Mouse (Mus musculus) intestine, embryonic 14.5 days (tissue): ENCODE results near the gene Ntn3. TPM values are rescaled to one million over a fixed set of nuclear protein-coding genes. Genes with fewer than 3 reads are reported as not detected.

ENCODE experiments used
- ATAC-seq: fragments of 200-750 bp; cut with Nextera tagmentation; replicated peaks from 2 replicates; pipeline ENCODE4 v1.8.0; 2017; ENCODE audit warnings: low read depth, moderate number of reproducible peaks, moderate TSS enrichment, moderate library complexity; ENCODE audit not compliant: low FRiP score, low TSS enrichment
- DNase-seq: peaks from one replicate; pipeline ENCODE4 v3.0.0-alpha.2; 2018; ENCODE audit warnings: low spot score
- H3K27ac ChIP-seq: fragments of 300-500 bp; sonication (generic); 2 replicates; pipeline ENCODE4 v1.5.1; 2014; ENCODE audit warnings: low read depth, mild to moderate bottlenecking, control low read depth
- H3K27me3 ChIP-seq: fragments of 300-500 bp; sonication (generic); replicated peaks from 2 replicates; pipeline ENCODE4 v1.6.1; 2014; ENCODE audit warnings: low read length, control low read depth; ENCODE audit not compliant: control insufficient read depth, insufficient read depth
- H3K36me3 ChIP-seq: fragments of 300-500 bp; sonication (generic); 2 replicates; pipeline ENCODE4 v1.6.1; 2014; ENCODE audit warnings: low read length, control low read depth; ENCODE audit not compliant: control insufficient read depth, insufficient read depth
- H3K4me1 ChIP-seq: fragments of 300-500 bp; sonication (generic); replicated peaks from 2 replicates; pipeline ENCODE4 v1.6.1; 2014; ENCODE audit warnings: low read length, control low read depth, mixed read lengths; ENCODE audit not compliant: control insufficient read depth, insufficient read depth
- H3K4me2 ChIP-seq: fragments of 300-500 bp; sonication (generic); 2 replicates; pipeline ENCODE4 v1.6.1; 2014; ENCODE audit warnings: low read length
- H3K4me3 ChIP-seq: fragments of 300-500 bp; sonication (generic); 2 replicates; pipeline ENCODE4 v1.5.1; 2014; ENCODE audit warnings: low read depth, low read length, control low read depth, mixed read lengths
- H3K9ac ChIP-seq: fragments of 300-500 bp; sonication (generic); 2 replicates; pipeline ENCODE4 v1.6.1; 2014; ENCODE audit warnings: mild to moderate bottlenecking, low read length
- H3K9me3 ChIP-seq: fragments of 300-500 bp; sonication (generic); 2 replicates; pipeline ENCODE4 v1.6.1; 2016; ENCODE audit warnings: low read length, control low read depth; ENCODE audit not compliant: control insufficient read depth
- WGBS: fragments of 180-500 bp; shearing (Covaris S2); extraction: QIAGEN DNeasy Blood & Tissue Kit; methylation state at CpG from one replicate; pipeline ENCODE4 v1.1.7; 2014; 5-methylcytosine and 5-hydroxymethylcytosine counted together
- polyA plus RNA-seq: library from polyadenylated mRNA; unstranded; fragments of >200 nt; fragmentation: Nextera tagmentation; extraction: Ambion mirVana; gene quantifications from 2 replicates; pipeline ENCODE4 v1.2.1, GENCODE M21; 2014

Ntn3 gene
- polyA plus RNA-seq, 1 experiment from 2014 or later = 7.8 TPM

- no peak for DNase-seq
- no peak for ATAC-seq
- Histone ChIP-seq H3K27ac (no peak overlapping the region), H3K9ac (no peak overlapping the region), H3K9me3 (no peaks in the 10 kb centered on the region), H3K36me3 (peaks cover 99% of the 10 kb centered on the region), H3K4me3 (no peak overlapping the region), H3K4me2 (no peak overlapping the region), H3K27me3 (no peaks in the 10 kb centered on the region), H3K4me1 (no peaks in the 10 kb centered on the region)
- WGBS = 96% methylated on average over 7 of the region's 7 CpGs
Measured at GRCm38 (mm10) chr17:24236921-24237320, 27.6 kb upstream of the Ntn3 start.

- 92% methylated on average over 1 of the region's 1 CpGs for WGBS
- Histone ChIP-seq H3K4me1 (no peaks in the 10 kb centered on the region), H3K27me3 (no peaks in the 10 kb centered on the region), H3K36me3 (peaks cover 98% of the 10 kb centered on the region), H3K9me3 (no peaks in the 10 kb centered on the region), H3K27ac (no peak overlapping the region), H3K4me2 (no peak overlapping the region), H3K4me3 (no peak overlapping the region), H3K9ac (no peak overlapping the region)
- ATAC-seq (no peak), DNase-seq (no peak)
Measured at GRCm38 (mm10) chr17:24236479-24236878, 27.1 kb upstream of the Ntn3 start.

GRCm38 (mm10) chr17:24227941-24228340, 18.6 kb upstream of the Ntn3 start:
- Histone ChIP-seq H3K27ac (no peak overlapping the region), H3K9ac (no peak overlapping the region), H3K36me3 (peaks cover 98% of the 10 kb centered on the region), H3K4me2 (no peak overlapping the region), H3K9me3 (no peaks in the 10 kb centered on the region), H3K27me3 (no peaks in the 10 kb centered on the region), H3K4me3 (no peak overlapping the region), H3K4me1 (no peaks in the 10 kb centered on the region)
- no peak for DNase-seq
- no peak for ATAC-seq
- 77% methylated on average over 7 of the region's 7 CpGs for WGBS

- no peaks in the 10 kb centered on the region for H3K4me1 ChIP-seq
- H3K4me2 ChIP-seq = no peak overlapping the region
- H3K9ac ChIP-seq = no peak overlapping the region
- H3K36me3 ChIP-seq = peaks cover 90% of the 10 kb centered on the region
- H3K9me3 ChIP-seq = no peaks in the 10 kb centered on the region
- no peaks in the 10 kb centered on the region for H3K27me3 ChIP-seq
- no peak overlapping the region for H3K4me3 ChIP-seq
- ATAC-seq (no peak), DNase-seq (no peak)
- 94% methylated on average over 8 of the region's 8 CpGs for WGBS
- no peak overlapping the region for H3K27ac ChIP-seq
Measured at GRCm38 (mm10) chr17:24226721-24227120, 17.4 kb upstream of the Ntn3 start.

GRCm38 (mm10) chr17:24225851-24226250, 16.5 kb upstream of the Ntn3 start:
- 0 out of 2 replicates have a peak, but pooled peaks cover 3% of the 10 kb centered on the region for H3K4me1 ChIP-seq
- no peak overlapping the region for H3K4me2 ChIP-seq
- no peak overlapping the region for H3K9ac ChIP-seq
- H3K27ac ChIP-seq = no peak overlapping the region
- DNase-seq = no peak
- 91% methylated on average over 5 of the region's 5 CpGs for WGBS
- no peaks in the 10 kb centered on the region for H3K27me3 ChIP-seq
- no peaks in the 10 kb centered on the region for H3K9me3 ChIP-seq
- no peak overlapping the region for H3K4me3 ChIP-seq
- peaks cover 83% of the 10 kb centered on the region for H3K36me3 ChIP-seq
- ATAC-seq = no peak

GRCm38 (mm10) chr17:24224741-24225140, 15.4 kb upstream of the Ntn3 start:
- DNase-seq (no peak), ATAC-seq (no peak)
- Histone ChIP-seq H3K9me3 (no peaks in the 10 kb centered on the region), H3K4me1 (peaks cover 7% of the 10 kb centered on the region), H3K36me3 (peaks cover 72% of the 10 kb centered on the region), H3K27ac (no peak overlapping the region), H3K4me2 (no peak overlapping the region), H3K9ac (no peak overlapping the region), H3K27me3 (no peaks in the 10 kb centered on the region), H3K4me3 (no peak overlapping the region)
- WGBS = 88% methylated on average over 10 of the region's 10 CpGs

- Histone ChIP-seq H3K27me3 (no peaks in the 10 kb centered on the region), H3K27ac (no peak overlapping the region), H3K9ac (no peak overlapping the region), H3K4me2 (no peak overlapping the region), H3K9me3 (no peaks in the 10 kb centered on the region), H3K4me1 (peaks cover 15% of the 10 kb centered on the region), H3K4me3 (no peak overlapping the region), H3K36me3 (peaks cover 60% of the 10 kb centered on the region)
- ATAC-seq = no peak
- 84% methylated on average over 5 of the region's 5 CpGs for WGBS
- no peak for DNase-seq
Measured at GRCm38 (mm10) chr17:24223513-24223912, 14.2 kb upstream of the Ntn3 start.

GRCm38 (mm10) chr17:24222653-24223052, 13.3 kb upstream of the Ntn3 start:
- Histone ChIP-seq H3K36me3 (peaks cover 60% of the 10 kb centered on the region), H3K4me2 (no peak overlapping the region), H3K4me3 (no peak overlapping the region), H3K9ac (no peak overlapping the region), H3K9me3 (no peaks in the 10 kb centered on the region), H3K4me1 (peaks cover 15% of the 10 kb centered on the region), H3K27me3 (no peaks in the 10 kb centered on the region), H3K27ac (no peak overlapping the region)
- 68% methylated on average over 6 of the region's 6 CpGs for WGBS
- no peak for DNase-seq
- no peak for ATAC-seq
